Mouse (Mus musculus) limb, embryonic 12.5 days (tissue): ENCODE data around the gene Ngly1. TPM values are rescaled to one million over a fixed set of nuclear protein-coding genes. Genes with fewer than 3 reads are reported as not detected.
"Not testable (repeated sequence)": the region's sequence is repeated elsewhere in the genome, so short reads cannot be mapped to it uniquely, and the experiment has no call there.

Experiments
- ATAC-seq: fragments of 200-750 bp; cut with Nextera tagmentation; 2 replicates; pipeline ENCODE4 v1.8.0; 2017; ENCODE audit warnings: low read depth, moderate TSS enrichment; ENCODE audit not compliant: insufficient number of reproducible peaks, insufficient read depth, low FRiP score, low TSS enrichment
- H3K27ac ChIP-seq: fragments of 300-500 bp; sonication (generic); 2 replicates; pipeline ENCODE4 v1.5.1; 2016; ENCODE audit warnings: mild to moderate bottlenecking, moderate library complexity
- H3K27me3 ChIP-seq: fragments of 300-500 bp; sonication (generic); 2 replicates; pipeline ENCODE4 v1.6.1; 2016; ENCODE audit warnings: mild to moderate bottlenecking, moderate library complexity
- H3K36me3 ChIP-seq: fragments of 300-500 bp; sonication (generic); 2 replicates; pipeline ENCODE4 v1.6.1; 2016; ENCODE audit warnings: mild to moderate bottlenecking, moderate library complexity
- H3K4me1 ChIP-seq: fragments of 300-500 bp; sonication (generic); replicated peaks from 2 replicates; pipeline ENCODE4 v1.6.1; 2016
- H3K4me2 ChIP-seq: fragments of 300-500 bp; sonication (generic); 2 replicates; pipeline ENCODE4 v1.6.1; 2016; ENCODE audit warnings: mild to moderate bottlenecking, moderate library complexity
- H3K4me3 ChIP-seq: fragments of 300-500 bp; sonication (generic); replicated peaks from 2 replicates; pipeline ENCODE4 v1.5.1; 2016; ENCODE audit warnings: mild to moderate bottlenecking
- H3K9ac ChIP-seq: fragments of 300-500 bp; sonication (generic); replicated peaks from 2 replicates; pipeline ENCODE4 v1.6.1; 2016; ENCODE audit warnings: mild to moderate bottlenecking, moderate library complexity
- H3K9me3 ChIP-seq: fragments of 300-500 bp; sonication (generic); 2 replicates; pipeline ENCODE4 v1.6.1; 2016; ENCODE audit warnings: mild to moderate bottlenecking, moderate library complexity
- WGBS: fragments of 180-500 bp; shearing (Covaris S2); methylation state at CpG from one replicate; pipeline ENCODE4 v1.1.7; 2016; 5-methylcytosine and 5-hydroxymethylcytosine counted together
- polyA plus RNA-seq: library from polyadenylated mRNA; unstranded; fragments of >200 nt; fragmentation: Nextera tagmentation; extraction: Ambion mirVana; gene quantifications from 2 replicates; pipeline ENCODE4 v1.2.1, GENCODE M21; 2016

Gene Ngly1
- polyA plus RNA-seq, 1 experiment from 2014 or later: 33.8 TPM

DNA sequence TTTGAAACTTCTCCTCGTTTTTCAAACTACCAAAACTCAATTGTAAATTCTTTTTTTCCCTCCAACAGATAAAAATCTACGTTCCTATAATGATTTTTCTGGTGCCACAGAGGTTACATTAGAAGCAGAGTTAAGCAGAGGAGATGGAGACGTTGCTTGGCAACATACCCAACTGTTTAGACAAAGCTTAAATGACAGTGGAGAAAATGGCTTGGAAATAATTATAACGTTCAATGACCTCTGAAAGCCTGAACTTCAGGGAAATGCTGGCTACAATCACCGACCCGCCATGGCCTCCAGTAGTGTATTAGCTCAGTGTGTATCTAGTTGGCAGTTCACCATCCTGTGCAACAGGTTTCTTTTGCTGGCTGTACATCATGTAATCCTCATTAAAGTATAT, 61.7 kb downstream of the Ngly1 start:
- ATAC-seq: no peak
- Histone ChIP-seq H3K27ac (no peak overlapping the region), H3K36me3 (peaks cover 3% of the 10 kb centered on the region; the same call in 1 of the 2 replicates), H3K9ac (no peak overlapping the region), H3K9me3 (no peaks in the 10 kb centered on the region), H3K4me1 (peaks cover 9% of the 10 kb centered on the region), H3K4me2 (no peak overlapping the region), H3K4me3 (no peak overlapping the region), H3K27me3 (no peaks in the 10 kb centered on the region)
- WGBS: 76% methylated on average over 6 of the region's 6 CpGs

DNA sequence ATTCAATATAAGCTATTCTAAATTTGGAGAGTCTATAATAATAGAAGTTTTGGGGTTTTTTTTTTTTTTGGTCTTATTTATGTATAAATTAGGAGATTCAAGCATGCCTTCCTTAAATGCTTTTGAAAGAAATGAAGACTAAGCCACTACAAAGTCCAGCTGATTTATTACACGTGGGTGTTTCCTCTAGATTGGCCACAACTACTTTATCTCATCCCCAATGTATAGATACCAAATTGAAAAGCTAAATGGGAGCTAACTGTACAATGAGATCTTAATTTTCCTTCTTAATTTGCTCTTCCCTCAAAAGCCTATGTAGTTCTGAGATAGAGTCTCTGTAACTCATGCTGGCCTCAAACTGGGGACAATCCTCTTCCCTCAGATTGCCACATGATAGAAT, 63.5 kb downstream of the Ngly1 start:
- no peak overlapping the region for H3K9ac ChIP-seq
- no peak for ATAC-seq
- H3K36me3 ChIP-seq: peaks cover 3% of the 10 kb centered on the region; the same call in 1 of the 2 replicates
- H3K4me2 ChIP-seq: no peak overlapping the region
- 71% methylated on average over 1 of the region's 1 CpGs for WGBS
- H3K27me3 ChIP-seq: no peaks in the 10 kb centered on the region
- H3K4me3 ChIP-seq: no peak overlapping the region
- peaks cover 9% of the 10 kb centered on the region for H3K4me1 ChIP-seq
- no peaks in the 10 kb centered on the region for H3K9me3 ChIP-seq
- no peak overlapping the region for H3K27ac ChIP-seq

DNA sequence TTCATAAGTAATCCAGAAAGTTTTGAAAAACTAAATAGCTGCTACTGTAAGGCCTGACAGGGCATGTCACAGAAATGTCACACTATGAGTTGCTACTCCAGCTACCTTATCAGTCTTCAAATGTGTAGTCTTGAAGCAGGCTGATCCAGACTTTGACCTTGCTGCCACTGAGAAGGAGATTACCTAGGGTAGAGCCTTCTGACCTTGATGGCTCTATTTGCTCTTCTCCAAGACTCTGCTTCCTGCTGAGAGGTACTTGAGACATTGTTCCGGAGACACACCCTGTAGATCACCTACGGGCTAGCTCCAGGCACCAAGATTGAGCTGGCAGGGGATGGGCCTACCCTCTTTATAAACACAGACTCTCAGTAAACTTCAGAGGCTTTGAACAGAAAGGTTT, 64.0 kb downstream of the Ngly1 start:
- not testable (repeated sequence) for H3K4me2 ChIP-seq, H3K9me3 ChIP-seq, H3K36me3 ChIP-seq, H3K27me3 ChIP-seq, H3K4me1 ChIP-seq, ATAC-seq, H3K27ac ChIP-seq, H3K4me3 ChIP-seq, H3K9ac ChIP-seq
- 68% methylated on average over 2 of the region's 2 CpGs for WGBS

DNA sequence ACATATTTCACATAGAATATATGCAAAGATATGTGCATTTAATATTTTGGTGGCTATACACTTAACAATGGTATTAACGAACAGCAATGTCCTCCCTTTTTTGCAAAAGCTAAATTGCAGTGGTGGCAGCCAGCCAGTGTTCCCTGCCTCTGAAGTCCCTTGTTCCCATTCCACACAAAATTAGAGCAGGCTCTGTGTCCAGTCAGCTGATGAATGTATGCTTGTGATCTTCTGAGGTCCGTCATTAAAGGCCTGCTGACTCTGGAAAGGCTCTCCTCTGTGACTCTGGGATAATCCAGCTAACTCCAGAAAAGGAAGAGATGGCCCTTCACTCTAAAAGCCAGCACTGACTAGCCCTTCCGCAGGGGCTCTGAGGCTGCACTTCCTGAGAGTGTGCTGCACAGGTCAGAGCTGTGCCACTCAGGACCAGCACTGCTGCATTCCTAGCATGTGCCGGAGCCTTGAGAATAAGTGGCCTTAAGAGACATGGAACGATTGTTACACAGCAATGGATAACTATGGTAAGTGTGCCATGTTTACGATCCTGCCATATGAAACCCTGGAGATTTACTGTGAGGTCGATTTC, 64.9 kb downstream of the Ngly1 start:
- Histone ChIP-seq H3K27me3 (no peaks in the 10 kb centered on the region), H3K9me3 (no peaks in the 10 kb centered on the region), H3K4me2 (no peak overlapping the region), H3K36me3 (no peaks in the 10 kb centered on the region), H3K27ac (0 out of 2 replicates have a peak overlapping the region, but pooled peaks have one; percentile 32), H3K4me3 (no peak overlapping the region), H3K4me1 (peaks cover 9% of the 10 kb centered on the region), H3K9ac (no peak overlapping the region)
- WGBS: 47% methylated on average over 7 of the region's 7 CpGs
- 0 out of 2 replicates have a peak, but pooled peaks have one; percentile 42 for ATAC-seq

DNA sequence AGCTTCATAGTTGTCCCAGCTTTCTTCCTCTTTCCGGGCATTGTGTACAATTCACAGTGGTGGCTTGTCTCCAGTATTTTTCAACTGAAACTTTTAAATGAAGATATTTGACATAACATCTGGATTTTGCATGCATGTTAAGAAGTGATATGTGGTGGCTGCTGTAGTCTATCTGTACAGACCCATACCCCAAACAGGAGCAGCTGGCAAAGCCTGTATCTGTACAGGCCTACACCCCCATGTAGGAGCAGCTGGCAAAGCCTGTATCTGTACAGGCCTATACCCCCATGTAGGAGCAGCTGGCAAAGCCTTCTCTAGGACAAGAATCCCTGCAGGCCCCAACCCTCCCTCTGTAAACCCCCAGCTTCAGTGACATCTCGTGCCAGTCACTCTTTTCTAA, 65.8 kb downstream of the Ngly1 start:
- Histone ChIP-seq H3K27me3 (no peaks in the 10 kb centered on the region), H3K4me1 (peaks cover 9% of the 10 kb centered on the region), H3K9ac (no peak overlapping the region), H3K36me3 (no peaks in the 10 kb centered on the region), H3K4me3 (no peak overlapping the region), H3K27ac (no peak overlapping the region), H3K4me2 (no peak overlapping the region), H3K9me3 (no peaks in the 10 kb centered on the region)
- no peak for ATAC-seq
- WGBS: 84% methylated on average over 2 of the region's 2 CpGs

DNA sequence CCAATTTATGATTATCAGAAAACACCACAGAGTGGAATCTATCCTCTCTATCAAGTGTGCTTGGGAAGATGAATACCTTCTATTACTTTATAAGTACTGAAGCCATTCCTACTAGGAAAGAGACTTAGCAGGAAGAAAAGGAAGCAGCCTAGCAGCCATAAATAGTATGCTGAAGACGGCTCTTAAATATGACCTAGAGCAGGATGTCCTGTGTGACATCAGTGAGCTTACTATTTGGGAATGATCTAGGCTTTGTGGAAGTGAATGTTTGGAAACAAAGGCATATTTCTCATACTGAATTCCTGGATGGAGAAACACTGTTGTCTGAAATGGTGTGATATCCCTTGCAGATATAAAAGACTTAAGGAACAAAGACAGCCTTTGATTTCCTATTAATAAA, 67.6 kb downstream of the Ngly1 start:
- Histone ChIP-seq H3K4me3 (no peak overlapping the region), H3K9me3 (no peaks in the 10 kb centered on the region), H3K9ac (no peak overlapping the region), H3K4me1 (peaks cover 9% of the 10 kb centered on the region), H3K27ac (no peak overlapping the region), H3K4me2 (no peak overlapping the region), H3K27me3 (no peaks in the 10 kb centered on the region), H3K36me3 (no peaks in the 10 kb centered on the region)
- ATAC-seq: no peak
- 71% methylated on average over 1 of the region's 1 CpGs for WGBS

DNA sequence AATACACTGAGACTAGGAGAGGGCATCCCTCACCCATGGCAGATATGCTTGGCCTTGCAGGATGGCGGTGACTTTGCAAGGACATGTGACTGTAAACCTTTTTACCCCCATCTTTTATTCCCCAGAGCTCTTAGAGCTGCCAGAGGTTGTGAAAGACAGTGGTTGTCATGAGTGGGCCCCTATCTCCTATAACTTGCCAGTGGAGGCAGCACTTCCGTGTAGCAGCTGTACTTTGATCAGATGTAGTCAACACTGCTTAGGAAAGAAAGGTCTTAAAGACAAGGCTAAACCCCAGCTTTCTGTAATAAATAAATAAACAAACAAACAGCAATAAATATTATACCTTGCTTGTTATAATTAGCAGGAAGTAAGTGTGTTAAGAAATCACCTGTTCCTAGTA, 70.7 kb downstream of the Ngly1 start:
- Histone ChIP-seq H3K9me3 (no peaks in the 10 kb centered on the region), H3K27ac (no peak overlapping the region), H3K4me1 (no peaks in the 10 kb centered on the region), H3K36me3 (no peaks in the 10 kb centered on the region), H3K4me2 (no peak overlapping the region), H3K4me3 (no peak overlapping the region), H3K27me3 (no peaks in the 10 kb centered on the region), H3K9ac (no peak overlapping the region)
- ATAC-seq: no peak
- WGBS: 84% methylated on average over 2 of the region's 2 CpGs

DNA sequence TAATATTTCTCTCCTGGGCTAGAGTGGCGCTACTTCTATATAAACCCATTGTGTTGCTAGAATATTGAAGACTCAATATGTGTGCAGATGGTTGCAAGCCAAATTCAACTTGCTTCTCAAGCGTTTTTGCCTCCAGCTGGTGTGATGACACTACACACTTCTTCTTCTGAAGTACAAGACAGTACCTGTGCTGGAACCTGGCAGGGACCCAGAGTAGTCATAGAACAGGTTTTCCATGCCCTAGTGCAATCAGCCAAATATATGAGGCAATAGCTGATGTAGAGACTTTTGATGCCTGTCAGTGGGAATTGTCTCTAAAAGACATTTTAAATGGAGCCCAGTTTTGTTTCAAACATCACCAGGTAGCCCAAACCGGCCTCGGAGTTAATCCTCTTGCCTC, 75.3 kb downstream of the Ngly1 start:
- Histone ChIP-seq H3K4me2 (no peak overlapping the region), H3K9me3 (no peaks in the 10 kb centered on the region), H3K36me3 (no peaks in the 10 kb centered on the region), H3K9ac (no peak overlapping the region), H3K4me1 (peaks cover 14% of the 10 kb centered on the region), H3K27ac (no peak overlapping the region), H3K27me3 (no peaks in the 10 kb centered on the region), H3K4me3 (no peak overlapping the region)
- WGBS: 89% methylated on average over 4 of the region's 4 CpGs
- ATAC-seq: no peak

DNA sequence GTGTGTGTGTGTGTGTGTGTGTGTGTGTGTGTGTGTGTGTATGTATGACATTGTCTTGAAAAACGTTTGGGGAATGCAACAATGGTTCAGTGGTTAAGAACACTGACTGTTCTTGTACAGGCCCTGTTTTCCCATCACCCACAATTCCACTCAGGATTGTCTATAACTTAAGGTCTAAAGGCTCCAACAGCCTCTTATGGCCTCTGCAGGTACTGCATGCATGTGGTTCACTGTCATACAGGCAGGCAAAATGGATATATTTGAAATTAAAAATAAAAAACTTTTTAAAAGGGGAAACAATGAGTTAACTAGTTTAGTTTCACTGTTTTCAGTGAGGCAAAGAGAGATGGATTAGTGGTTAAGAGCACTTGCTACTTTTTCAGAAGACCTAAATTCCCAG, 76.1 kb downstream of the Ngly1 start:
- Histone ChIP-seq H3K36me3 (no peaks in the 10 kb centered on the region), H3K9ac (no peak overlapping the region), H3K27ac (no peak overlapping the region), H3K4me3 (no peak overlapping the region), H3K27me3 (no peaks in the 10 kb centered on the region), H3K4me1 (peaks cover 23% of the 10 kb centered on the region), H3K4me2 (no peak overlapping the region), H3K9me3 (no peaks in the 10 kb centered on the region)
- no peak for ATAC-seq
- 44% methylated on average over 1 of the region's 1 CpGs for WGBS

DNA sequence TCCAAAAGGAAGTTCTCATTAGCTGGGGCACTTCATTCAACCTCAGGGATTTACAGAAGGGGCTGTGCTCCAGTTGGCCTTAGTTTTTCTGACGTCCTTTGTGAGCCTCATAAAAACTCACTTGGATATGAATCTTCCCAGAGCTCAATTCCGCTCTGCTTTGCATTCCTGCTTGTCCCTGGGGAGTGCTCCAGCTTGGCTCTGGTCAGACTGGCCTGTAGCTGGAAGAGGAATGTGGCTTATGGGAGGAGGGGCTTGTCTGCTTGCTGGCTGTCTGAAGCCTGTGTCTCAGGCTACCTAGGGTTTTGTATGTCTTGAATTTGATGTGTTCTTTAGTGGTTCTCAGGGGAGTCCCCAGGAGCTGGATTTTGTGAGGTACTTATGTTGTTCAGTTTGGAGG, 79.5 kb downstream of the Ngly1 start:
- 4% methylated on average over 2 of the region's 2 CpGs for WGBS
- Histone ChIP-seq H3K27me3 (no peaks in the 10 kb centered on the region), H3K4me2 (no peak overlapping the region; the same call in 1 of the 2 replicates), H3K36me3 (no peaks in the 10 kb centered on the region), H3K9ac (no peak overlapping the region), H3K4me1 (peaks cover 26% of the 10 kb centered on the region), H3K27ac (peak overlapping the region; percentile 96), H3K4me3 (no peak overlapping the region), H3K9me3 (no peaks in the 10 kb centered on the region)
- ATAC-seq: peak; percentile 98

DNA sequence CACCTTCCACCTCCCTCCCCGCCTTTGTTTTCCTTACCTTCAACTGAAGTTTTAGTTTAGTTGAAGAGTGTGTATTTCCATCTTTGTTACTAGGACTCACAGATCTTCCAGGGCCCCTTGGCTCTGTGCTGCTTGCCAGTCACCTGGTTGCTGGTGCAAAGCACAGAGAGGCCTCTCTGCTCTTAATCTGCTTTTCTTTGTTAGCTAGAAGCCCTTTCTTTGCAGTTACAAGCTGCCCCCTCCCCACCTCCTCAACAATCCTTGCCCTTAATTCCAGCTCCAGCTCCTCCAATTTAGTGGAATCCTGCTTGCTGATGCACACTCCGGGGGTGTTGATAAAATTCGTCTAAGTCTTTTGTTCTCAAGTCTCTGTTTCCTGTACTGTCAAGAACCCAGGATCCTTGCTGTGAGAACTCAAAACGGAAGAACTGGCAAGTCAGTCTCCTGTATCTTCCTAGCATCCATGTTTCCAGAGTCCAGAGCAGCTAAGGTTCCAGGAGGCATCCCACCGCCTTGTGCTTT, 79.9 kb downstream of the Ngly1 start:
- Histone ChIP-seq H3K36me3 (no peaks in the 10 kb centered on the region), H3K4me1 (peaks cover 26% of the 10 kb centered on the region), H3K9ac (no peak overlapping the region), H3K27ac (peak overlapping the region; percentile 96), H3K27me3 (no peaks in the 10 kb centered on the region), H3K4me3 (no peak overlapping the region), H3K9me3 (no peaks in the 10 kb centered on the region), H3K4me2 (no peak overlapping the region; the same call in 1 of the 2 replicates)
- no peak; the same call in none of the 2 replicates for ATAC-seq
- WGBS: 40% methylated on average over 5 of the region's 5 CpGs

DNA sequence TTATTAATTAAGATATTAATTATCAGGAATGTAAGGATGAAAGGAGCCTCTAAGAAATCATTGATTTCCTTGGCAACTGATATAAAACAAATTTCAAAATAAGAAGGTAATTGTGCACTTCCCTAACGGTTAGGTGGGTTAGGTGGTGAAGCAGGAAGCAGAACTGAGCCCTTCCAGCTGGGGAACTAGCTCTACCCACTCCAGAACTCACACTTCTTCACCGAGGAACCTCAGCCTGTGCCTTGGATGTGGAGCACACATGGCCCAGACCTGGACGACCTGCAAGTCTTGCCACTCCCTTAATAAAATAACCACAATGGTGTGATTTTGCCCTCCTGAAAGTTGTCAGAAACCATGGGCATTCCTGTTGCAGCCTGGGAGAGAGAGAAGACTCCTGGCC, 80.7 kb downstream of the Ngly1 start:
- H3K9me3 ChIP-seq: no peaks in the 10 kb centered on the region
- no peaks in the 10 kb centered on the region for H3K36me3 ChIP-seq
- H3K9ac ChIP-seq: no peak overlapping the region
- peaks cover 26% of the 10 kb centered on the region for H3K4me1 ChIP-seq
- no peak overlapping the region for H3K4me3 ChIP-seq
- no peak for ATAC-seq
- no peak overlapping the region for H3K4me2 ChIP-seq
- H3K27ac ChIP-seq: peak overlapping the region; percentile 96
- 53% methylated on average over 3 of the region's 3 CpGs for WGBS
- no peaks in the 10 kb centered on the region for H3K27me3 ChIP-seq
